Mouse (Mus musculus) MEL (cell line): ENCODE results near the gene Ctr9. TPM values are rescaled to one million over a fixed set of nuclear protein-coding genes. Genes with fewer than 3 reads are reported as not detected.

Experiments
- DNase-seq: peaks from one replicate; pipeline ENCODE4 v3.0.0; 2011; ENCODE audit warnings: low read depth, low spot score
- H3K27ac ChIP-seq: 2 replicates; pipeline ENCODE4 v1.5.1; 2012; ENCODE audit warnings: low read depth, mild to moderate bottlenecking, control low read depth, low read length, moderate library complexity; ENCODE audit not compliant: control insufficient read depth
- H3K27me3 ChIP-seq, 2 experiments: fragments of 150-350 bp in 1 of 2; sonication (generic) in 1 of 2; 2 replicates each; pipeline ENCODE4 v1.6.1; 2012; ENCODE audit warnings: low read length in 2 of 2, mild to moderate bottlenecking in 2 of 2, improper control_type of control experiment in 1 of 2, moderate library complexity in 1 of 2; ENCODE audit not compliant: insufficient read depth in 2 of 2, control insufficient read depth in 1 of 2
- H3K36me3 ChIP-seq, 2 experiments: 2 replicates each; pipeline ENCODE4 v1.6.1; 2012 to 2014; ENCODE audit warnings: low read length in 2 of 2, improper control_type of control experiment in 1 of 2, inconsistent platforms in 1 of 2, mild to moderate bottlenecking in 1 of 2; ENCODE audit not compliant: insufficient read depth in 2 of 2, control insufficient read depth in 1 of 2
- H3K4me1 ChIP-seq, 2 experiments: fragments of 150-350 bp in 1 of 2; sonication (generic) in 1 of 2; 2 replicates each; pipeline ENCODE4 v1.6.1; 2012; ENCODE audit warnings: low read length in 2 of 2, improper control_type of control experiment in 1 of 2, mild to moderate bottlenecking in 1 of 2; ENCODE audit not compliant: insufficient read depth in 2 of 2, control insufficient read depth in 1 of 2
- H3K4me3 ChIP-seq, 2 experiments: fragments of 150-350 bp in 1 of 2; sonication (generic) in 1 of 2; 2 replicates each; pipeline ENCODE4 v1.5.1; 2012; ENCODE audit warnings: low read depth in 2 of 2, low read length in 2 of 2, mild to moderate bottlenecking in 2 of 2, moderate library complexity in 2 of 2, control low read depth in 1 of 2, improper control_type of control experiment in 1 of 2; ENCODE audit not compliant: control insufficient read depth in 1 of 2, insufficient read depth in 1 of 2
- H3K79me2 ChIP-seq: 2 replicates; pipeline ENCODE4 v1.6.1; 2012; ENCODE audit warnings: mild to moderate bottlenecking, low read length, moderate library complexity; ENCODE audit not compliant: control insufficient read depth, poor library complexity, insufficient read depth
- H3K9ac ChIP-seq: 2 replicates; pipeline ENCODE4 v1.6.1; 2012; ENCODE audit warnings: low read depth, mild to moderate bottlenecking, control low read depth, low read length, moderate library complexity; ENCODE audit not compliant: control insufficient read depth, poor library complexity, severe bottlenecking
- H3K9me3 ChIP-seq: fragments of 150-350 bp; sonication (generic); replicated peaks from 2 replicates; pipeline ENCODE4 v1.6.1; 2012; ENCODE audit warnings: mild to moderate bottlenecking, low read length, improper control_type of control experiment, moderate library complexity; ENCODE audit not compliant: insufficient read depth
- CHD1 ChIP-seq: IDR thresholded peaks from 2 replicates; pipeline ENCODE4 v1.6.1; 2012; ENCODE audit warnings: low read depth, mild to moderate bottlenecking, inconsistent platforms, low read length, improper control_type of control experiment
- CHD2 ChIP-seq: IDR thresholded peaks from 2 replicates; pipeline ENCODE4 v1.6.1; 2011; ENCODE audit warnings: low read length, improper control_type of control experiment
- CTCF ChIP-seq, 3 experiments: IDR thresholded peaks in 2 of 3; conservative IDR thresholded peaks in 1 of 3; 2 replicates each; pipeline ENCODE4 v1.5.1; 2011 to 2012; ENCODE audit warnings: low read length in 3 of 3, low read depth in 2 of 3, mild to moderate bottlenecking in 2 of 3, improper control_type of control experiment in 1 of 3, inconsistent platforms in 1 of 3, mixed read lengths in 1 of 3, moderate library complexity in 1 of 3; ENCODE audit not compliant: control insufficient read depth in 1 of 3, insufficient read depth in 1 of 3, poor library complexity in 1 of 3, severe bottlenecking in 1 of 3
- E2F4 ChIP-seq: IDR thresholded peaks from 2 replicates; pipeline ENCODE4 v1.6.1; 2011; ENCODE audit warnings: low read depth, low read length, improper control_type of control experiment, borderline replicate concordance
- ELF1 ChIP-seq: IDR thresholded peaks from 2 replicates; pipeline ENCODE4 v1.6.1; 2014; ENCODE audit warnings: low read depth, mild to moderate bottlenecking, inconsistent platforms, low read length, improper control_type of control experiment, moderate library complexity
- ETS1 ChIP-seq: IDR thresholded peaks from 2 replicates; pipeline ENCODE4 v1.6.1; 2012; ENCODE audit warnings: low read depth, mild to moderate bottlenecking, inconsistent platforms, low read length, improper control_type of control experiment, moderate library complexity
- GABPA ChIP-seq: IDR thresholded peaks from 2 replicates; pipeline ENCODE4 v1.6.1; 2012; ENCODE audit warnings: low read depth, mild to moderate bottlenecking, inconsistent platforms, low read length, improper control_type of control experiment, moderate library complexity
- GATA1 ChIP-seq: IDR thresholded peaks from 2 replicates; pipeline ENCODE4 v1.6.1; 2011; ENCODE audit warnings: low read depth, low read length, improper control_type of control experiment
- HCFC1 ChIP-seq: IDR thresholded peaks from 2 replicates; pipeline ENCODE4 v1.6.1; 2012; ENCODE audit warnings: low read depth, mild to moderate bottlenecking, inconsistent platforms, low read length, improper control_type of control experiment, moderate library complexity
- JUND ChIP-seq: IDR thresholded peaks from 2 replicates; pipeline ENCODE4 v1.6.1; 2011; ENCODE audit warnings: low read depth, mild to moderate bottlenecking, improper control_type of control experiment, low read length
- KAT2A ChIP-seq: conservative IDR thresholded peaks from 2 replicates; pipeline ENCODE4 v1.6.1; 2012; ENCODE audit warnings: low read depth, low read length, improper control_type of control experiment, inconsistent platforms
- MAFK ChIP-seq: IDR thresholded peaks from 2 replicates; pipeline ENCODE4 v1.6.1; 2011; ENCODE audit warnings: low read depth, mild to moderate bottlenecking, low read length, improper control_type of control experiment, borderline replicate concordance
- MAZ ChIP-seq: IDR thresholded peaks from 2 replicates; pipeline ENCODE4 v1.6.1; 2012; ENCODE audit warnings: low read depth, mild to moderate bottlenecking, inconsistent platforms, low read length, improper control_type of control experiment
- MEF2A ChIP-seq: IDR thresholded peaks from 2 replicates; pipeline ENCODE4 v1.6.1; 2014; ENCODE audit warnings: low read depth, mild to moderate bottlenecking, inconsistent platforms, low read length, improper control_type of control experiment; ENCODE audit not compliant: poor library complexity, insufficient replicate concordance, severe bottlenecking; ENCODE audit errors: extremely low read depth
- MXI1 ChIP-seq: IDR thresholded peaks from 2 replicates; pipeline ENCODE4 v1.6.1; 2011; ENCODE audit warnings: mild to moderate bottlenecking, low read depth, low read length, improper control_type of control experiment
- MYB ChIP-seq: IDR thresholded peaks from 2 replicates; pipeline ENCODE4 v1.6.1; 2011; ENCODE audit warnings: mild to moderate bottlenecking, low read depth, low read length, improper control_type of control experiment
- MYC ChIP-seq: IDR thresholded peaks from 2 replicates; pipeline ENCODE4 v1.6.1; 2011; ENCODE audit warnings: low read depth, mild to moderate bottlenecking, low read length, improper control_type of control experiment, moderate library complexity
- NELFE ChIP-seq: IDR thresholded peaks from 2 replicates; pipeline ENCODE4 v1.6.1; 2011; ENCODE audit warnings: low read depth, low read length, improper control_type of control experiment
- NRF1 ChIP-seq: IDR thresholded peaks from 2 replicates; pipeline ENCODE4 v1.6.1; 2014; ENCODE audit warnings: low read depth, mild to moderate bottlenecking, inconsistent platforms, low read length, improper control_type of control experiment, moderate library complexity; ENCODE audit not compliant: poor library complexity, insufficient read depth, severe bottlenecking
- POLR2A ChIP-seq, 2 experiments: IDR thresholded peaks; 2 replicates each; pipeline ENCODE4 v1.6.1; 2011 to 2012; ENCODE audit warnings: low read length in 2 of 2, mild to moderate bottlenecking in 2 of 2, control low read depth in 1 of 2, improper control_type of control experiment in 1 of 2, low read depth in 1 of 2, moderate library complexity in 1 of 2; ENCODE audit not compliant: control insufficient read depth in 1 of 2, insufficient read depth in 1 of 2, poor library complexity in 1 of 2
- POLR2AphosphoS2 ChIP-seq: IDR thresholded peaks from 2 replicates; pipeline ENCODE4 v1.6.1; 2011; ENCODE audit warnings: low read length, improper control_type of control experiment
- POLR2AphosphoS5 ChIP-seq: IDR thresholded peaks from 2 replicates; pipeline ENCODE4 v1.6.1; 2012; ENCODE audit warnings: low read depth, borderline replicate concordance, mild to moderate bottlenecking, inconsistent platforms, low read length, moderate library complexity, mixed read lengths
- RAD21 ChIP-seq: IDR thresholded peaks from 2 replicates; pipeline ENCODE4 v1.6.1; 2011; ENCODE audit warnings: mild to moderate bottlenecking, low read depth, low read length, improper control_type of control experiment
- RCOR1 ChIP-seq: IDR thresholded peaks from 2 replicates; pipeline ENCODE4 v1.6.1; 2012; ENCODE audit warnings: low read depth, mild to moderate bottlenecking, inconsistent platforms, low read length, improper control_type of control experiment
- SIN3A ChIP-seq: IDR thresholded peaks from 2 replicates; pipeline ENCODE4 v1.6.1; 2012; ENCODE audit warnings: low read length, improper control_type of control experiment, inconsistent platforms
- SMC3 ChIP-seq: IDR thresholded peaks from 2 replicates; pipeline ENCODE4 v1.6.1; 2011; ENCODE audit warnings: low read depth, low read length, improper control_type of control experiment
- TAL1 ChIP-seq: IDR thresholded peaks from 2 replicates; pipeline ENCODE4 v1.6.1; 2012; ENCODE audit warnings: mild to moderate bottlenecking, inconsistent platforms, low read length, moderate library complexity, mixed read lengths
- TBP ChIP-seq: IDR thresholded peaks from 2 replicates; pipeline ENCODE4 v1.8.0; 2011; ENCODE audit warnings: low read depth, low read length, improper control_type of control experiment
- TCF12 ChIP-seq: IDR thresholded peaks from 2 replicates; pipeline ENCODE4 v1.6.1; 2014; ENCODE audit warnings: low read depth, mild to moderate bottlenecking, inconsistent platforms, low read length, improper control_type of control experiment, moderate library complexity
- UBTF ChIP-seq: IDR thresholded peaks from 2 replicates; pipeline ENCODE4 v1.6.1; 2012; ENCODE audit warnings: low read depth, mild to moderate bottlenecking, inconsistent platforms, low read length, improper control_type of control experiment, moderate library complexity, borderline replicate concordance; ENCODE audit not compliant: insufficient read depth
- USF1 ChIP-seq: IDR thresholded peaks from 2 replicates; pipeline ENCODE4 v1.6.1; 2014; ENCODE audit warnings: low read depth, mild to moderate bottlenecking, inconsistent platforms, low read length, improper control_type of control experiment, moderate library complexity
- USF2 ChIP-seq, 2 experiments: IDR thresholded peaks; 2 replicates each; pipeline ENCODE4 v1.6.1; 2011 to 2012; ENCODE audit warnings: improper control_type of control experiment in 2 of 2, low read length in 2 of 2, borderline replicate concordance in 1 of 2, inconsistent platforms in 1 of 2, low read depth in 1 of 2, mild to moderate bottlenecking in 1 of 2; ENCODE audit not compliant: insufficient read depth in 1 of 2
- ZC3H11A ChIP-seq: IDR thresholded peaks from 2 replicates; pipeline ENCODE4 v1.6.1; 2012; ENCODE audit warnings: low read depth, mild to moderate bottlenecking, inconsistent platforms, low read length, improper control_type of control experiment
- ZKSCAN1 ChIP-seq: IDR thresholded peaks from 2 replicates; pipeline ENCODE4 v1.6.1; 2012; ENCODE audit warnings: low read depth, mild to moderate bottlenecking, inconsistent platforms, low read length, improper control_type of control experiment, moderate library complexity
- ZMIZ1 ChIP-seq: IDR thresholded peaks from 2 replicates; pipeline ENCODE4 v1.6.1; 2012; ENCODE audit warnings: low read depth, mild to moderate bottlenecking, inconsistent platforms, low read length, improper control_type of control experiment, moderate library complexity
- ZNF384 ChIP-seq: IDR thresholded peaks from 2 replicates; pipeline ENCODE4 v1.6.1; 2012; ENCODE audit warnings: low read depth, mild to moderate bottlenecking, inconsistent platforms, low read length, improper control_type of control experiment
- polyA plus RNA-seq, 2 experiments: library from polyadenylated mRNA; stranded (reverse) in 1 of 2; unstranded in 1 of 2; fragments of >175 nt in 1 of 2; fragments of >200 nt in 1 of 2; gene quantifications; 2 replicates each; pipeline versions ENCODE4 v1.2.1 to v1.2.4; 2012; ENCODE audit warnings: low replicate concordance in 2 of 2, low read depth in 1 of 2; ENCODE audit not compliant: insufficient read length in 2 of 2, insufficient read depth in 1 of 2, missing spikeins in 1 of 2
- total RNA-seq: library from RNA; depleted of rRNA; stranded (reverse); fragments of 300-350 nt; gene quantifications from 2 replicates; pipeline ENCODE4 v1.2.3, GENCODE M21; 2012

The Ctr9 gene
- total and polyA plus RNA-seq, 3 experiments, result 37.5 to 141 (median 42.8) TPM

DNA sequence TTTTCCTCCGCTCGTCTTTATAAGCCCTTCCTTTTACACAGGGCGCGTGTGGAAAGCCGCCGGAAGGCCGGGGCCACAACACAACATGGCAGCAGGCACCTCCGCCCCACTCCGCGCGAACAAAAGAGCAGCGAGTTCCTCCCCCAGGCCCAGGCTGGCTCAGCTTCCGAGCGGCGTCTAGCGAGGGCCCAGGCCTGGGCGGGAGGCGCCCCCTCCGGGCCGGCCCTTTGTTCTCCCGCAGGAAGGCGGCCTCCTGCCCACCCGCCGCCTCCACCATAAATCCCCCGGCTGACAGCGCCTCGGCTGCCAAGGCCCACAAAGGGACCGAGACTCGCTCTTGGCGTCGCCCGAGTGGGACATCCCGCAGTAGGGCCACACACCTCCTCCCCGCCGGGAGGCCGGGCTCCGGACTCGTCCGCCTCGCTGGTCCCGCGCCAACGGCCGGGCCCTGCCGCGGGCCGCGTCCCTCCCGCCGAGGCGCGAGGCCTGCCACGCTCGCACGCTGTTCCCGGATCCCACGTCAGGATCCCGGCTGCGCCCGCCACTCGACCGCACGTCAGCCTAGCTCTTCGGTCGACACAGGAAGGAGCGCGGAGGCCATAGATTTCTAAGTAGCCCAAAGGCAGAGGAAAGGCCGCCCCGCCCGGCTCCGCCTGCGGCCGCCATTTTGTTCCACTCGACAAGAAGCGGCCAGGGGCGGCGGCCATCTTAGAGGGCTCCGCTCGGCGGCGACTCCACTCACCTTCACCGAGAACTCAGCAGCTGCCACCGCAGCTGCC is 53.5 kb downstream of the Ctr9 start:
- peak overlapping the region; percentile 100 for H3K9ac ChIP-seq
- H3K27ac ChIP-seq, result peak overlapping the region; percentile 93
- no peaks in the 10 kb centered on the region for H3K27me3 ChIP-seq
- H3K9me3 ChIP-seq, result no peaks in the 10 kb centered on the region
- peak; percentile 73 for DNase-seq
- H3K36me3 ChIP-seq, result peaks cover 37 to 46% of the 10 kb centered on the region in 2 experiments
- H3K4me1 ChIP-seq, result peaks cover 11 to 14% of the 10 kb centered on the region in 2 experiments; a peak in 3 of 4 replicates
- peaks cover 48% of the 10 kb centered on the region for H3K79me2 ChIP-seq
- H3K4me3 ChIP-seq, result peak overlapping the region; percentile 94 to 98
- TF ChIP-seq MYB (no peak), USF1 (no peak), MYC (peak; percentile 58; the same call in 1 of the 2 replicates), MAFK (no peak), MEF2A (no peak), CHD2 (no peak), HCFC1 (no peak), RCOR1 (peak; percentile 31; the same call in 1 of the 2 replicates), ELF1 (no peak), ZKSCAN1 (no peak), NELFE (no peak), POLR2AphosphoS2 (no peak), TCF12 (no peak), CTCF (IDR thresholded peaks at IDR 0.05 in 2 of 3, conservative IDR thresholded peaks at IDR 0.05 in 1 of 3; ENCODE audit: control insufficient read depth in 1 of 3, insufficient read depth in 1 of 3, low read depth in 2 of 3, low read length in 3 of 3, poor library complexity in 1 of 3, severe bottlenecking in 1 of 3) (no peak), NRF1 (no peak), ZMIZ1 (no peak), POLR2A (IDR thresholded peaks at IDR 0.05; ENCODE audit: control insufficient read depth in 1 of 2, insufficient read depth in 1 of 2, low read depth in 1 of 2, low read length in 2 of 2, poor library complexity in 1 of 2) (no peak), USF2 (IDR thresholded peaks at IDR 0.05; ENCODE audit: borderline replicate concordance in 1 of 2, insufficient read depth in 1 of 2, low read depth in 1 of 2, low read length in 2 of 2) (no peak), UBTF (no peak), GATA1 (no peak), GABPA (no peak), MXI1 (peak; percentile 65), POLR2AphosphoS5 (no peak), ETS1 (no peak), SIN3A (peak; percentile 85), SMC3 (no peak), RAD21 (no peak), TBP (0 out of 2 replicates have a peak, but pooled peaks have one; percentile 17), MAZ (peak; percentile 65; the same call in 1 of the 2 replicates), ZC3H11A (peak; percentile 89), ZNF384 (no peak), CHD1 (peak; percentile 96), KAT2A (no peak; the same call in 1 of the 2 replicates), JUND (no peak), E2F4 (no peak), TAL1 (no peak)
